Mouse (Mus musculus): Measurements from ENCODE around the gene Olfr310. TPM values are rescaled to one million over a fixed set of nuclear protein-coding genes. Genes with fewer than 3 reads are reported as not detected.

Olfr310 gene
- total RNA-seq (2012; rRNA removed) = not detected in 2 replicates
- not detected for polyA plus RNA-seq (2012; ENCODE audit: insufficient read depth in 1 of 2, insufficient read length in 2 of 2, low read depth in 1 of 2, low replicate concordance in 2 of 2, missing spikeins in 1 of 2)

GRCm38 (mm10) chr7:86277072-86277471 is at the start of gene Olfr310:
Gene Olfr310 (minus strand): TSS chr7:86277172.
- no peaks in the 10 kb centered on the region for H3K79me2 ChIP-seq (ENCODE audit: control insufficient read depth, insufficient read depth, low read length, poor library complexity)
- TF ChIP-seq POLR2AphosphoS5 (IDR thresholded peaks at IDR 0.05; ENCODE audit: borderline replicate concordance, low read depth, low read length) (no peak), ZMIZ1 (IDR thresholded peaks at IDR 0.05; ENCODE audit: low read depth, low read length) (no peak), HCFC1 (IDR thresholded peaks at IDR 0.05; ENCODE audit: low read depth, low read length) (no peak), MYB (IDR thresholded peaks at IDR 0.05; ENCODE audit: low read depth, low read length) (no peak), USF1 (IDR thresholded peaks at IDR 0.05; ENCODE audit: low read depth, low read length) (no peak), TCF12 (IDR thresholded peaks at IDR 0.05; ENCODE audit: low read depth, low read length) (no peak), MYC (IDR thresholded peaks at IDR 0.05; ENCODE audit: low read depth, low read length) (no peak), SMC3 (IDR thresholded peaks at IDR 0.05; ENCODE audit: low read depth, low read length) (no peak), ETS1 (IDR thresholded peaks at IDR 0.05; ENCODE audit: low read depth, low read length) (no peak)
- no peaks in the 10 kb centered on the region for H3K27me3 ChIP-seq (ENCODE audit: control insufficient read depth in 1 of 2, insufficient read depth in 2 of 2, low read length in 2 of 2)
- H3K9me3 ChIP-seq (replicated peaks; ENCODE audit: insufficient read depth, low read length) = no peaks in the 10 kb centered on the region
- no peak within 1 kb of the TSS for H3K27ac ChIP-seq (ENCODE audit: control insufficient read depth, low read depth, low read length)
- no peak within 1 kb of the TSS for H3K4me3 ChIP-seq (ENCODE audit: control insufficient read depth in 1 of 2, insufficient read depth in 1 of 2, low read depth in 2 of 2, low read length in 2 of 2)
- H3K9ac ChIP-seq (ENCODE audit: control insufficient read depth, low read depth, low read length, poor library complexity, severe bottlenecking) = no peak within 1 kb of the TSS
- no peak for DNase-seq (ENCODE audit: low read depth, low spot score)
- no peaks in the 10 kb centered on the region for H3K36me3 ChIP-seq (ENCODE audit: control insufficient read depth in 1 of 2, insufficient read depth in 2 of 2, low read length in 2 of 2)
- no peaks in the 10 kb centered on the region for H3K4me1 ChIP-seq (ENCODE audit: control insufficient read depth in 1 of 2, insufficient read depth in 2 of 2, low read length in 2 of 2)

- H3K27me3 ChIP-seq (ENCODE audit: control insufficient read depth in 1 of 2, insufficient read depth in 2 of 2, low read length in 2 of 2) = no peaks in the 10 kb centered on the region
- TF ChIP-seq UBTF (IDR thresholded peaks at IDR 0.05; ENCODE audit: borderline replicate concordance, insufficient read depth, low read depth, low read length) = no peak
- TF ChIP-seq MEF2A (IDR thresholded peaks at IDR 0.05; ENCODE audit: extremely low read depth, insufficient replicate concordance, low read depth, low read length, poor library complexity, severe bottlenecking) = no peak
- TF ChIP-seq TBP (IDR thresholded peaks at IDR 0.05; ENCODE audit: low read depth, low read length) = no peak
- no peak for TF ChIP-seq GABPA (IDR thresholded peaks at IDR 0.05; ENCODE audit: low read depth, low read length)
- no peak for TF ChIP-seq SIN3A (IDR thresholded peaks at IDR 0.05; ENCODE audit: low read length)
- no peak for TF ChIP-seq MAZ (IDR thresholded peaks at IDR 0.05; ENCODE audit: low read depth, low read length)
- TF ChIP-seq TAL1 (IDR thresholded peaks at IDR 0.05; ENCODE audit: low read length) = no peak
- TF ChIP-seq USF1 (IDR thresholded peaks at IDR 0.05; ENCODE audit: low read depth, low read length) = no peak
- no peaks in the 10 kb centered on the region for H3K36me3 ChIP-seq (ENCODE audit: control insufficient read depth in 1 of 2, insufficient read depth in 2 of 2, low read length in 2 of 2)
- H3K4me1 ChIP-seq (ENCODE audit: control insufficient read depth in 1 of 2, insufficient read depth in 2 of 2, low read length in 2 of 2) = no peaks in the 10 kb centered on the region
- no peaks in the 10 kb centered on the region for H3K79me2 ChIP-seq (ENCODE audit: control insufficient read depth, insufficient read depth, low read length, poor library complexity)
- DNase-seq (ENCODE audit: low read depth, low spot score) = no peak
- H3K9me3 ChIP-seq (replicated peaks; ENCODE audit: insufficient read depth, low read length) = no peaks in the 10 kb centered on the region
- H3K4me3 ChIP-seq (ENCODE audit: control insufficient read depth in 1 of 2, insufficient read depth in 1 of 2, low read depth in 2 of 2, low read length in 2 of 2) = no peak within 1 kb of the TSS
- no peak within 1 kb of the TSS for H3K27ac ChIP-seq (ENCODE audit: control insufficient read depth, low read depth, low read length)
- no peak within 1 kb of the TSS for H3K9ac ChIP-seq (ENCODE audit: control insufficient read depth, low read depth, low read length, poor library complexity, severe bottlenecking)
Measured at GRCm38 (mm10) chr7:86325530-86325929, 48.6 kb upstream of the Olfr310 start, which contains the start of gene Olfr308. Gene Olfr308 (minus strand): TSS chr7:86325630.
